25 mouse cellular contexts compared by ENCODE assay signal in the genomic region with DNA sequence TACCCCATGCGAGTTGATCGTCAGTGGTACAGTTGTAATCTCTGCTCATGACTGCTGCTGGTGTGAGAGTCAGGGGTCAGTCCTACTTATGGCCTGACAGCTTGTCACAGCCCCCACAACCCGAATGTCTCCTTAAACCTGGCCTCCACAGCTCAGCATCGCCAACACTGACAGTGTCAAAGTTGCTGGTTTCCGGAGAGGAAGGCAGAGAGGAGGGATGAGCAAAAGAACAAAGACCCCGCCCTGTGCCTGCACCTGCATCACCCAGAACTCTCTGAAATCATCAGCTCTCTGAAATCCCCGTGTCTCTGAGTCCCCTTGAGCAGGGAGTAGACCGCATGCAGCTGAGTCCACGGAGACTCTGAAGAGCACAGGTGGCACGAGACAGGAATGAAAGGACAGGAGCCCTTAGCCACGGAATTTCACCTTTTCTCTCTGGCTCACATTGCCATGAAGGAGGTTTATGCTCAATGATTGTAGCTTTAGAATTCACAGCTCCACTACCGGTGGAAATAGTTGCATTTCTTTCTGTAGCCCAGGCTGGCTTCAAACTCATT. TPM values are rescaled to one million over a fixed set of nuclear protein-coding genes. Genes with fewer than 3 reads are reported as not detected.
DNase-seq lines count a peak whose midpoint lies in the region; ATAC-seq lines count a peak whose summit lies in the region.
"Had no signal": no experiment of that assay in that cellular context is flagged by ENCODE, and none has a peak within 500 bp of the region (broad histone marks: within the 10 kb centered on the region; RNA-seq: fewer than 3 reads in every experiment).

A gene (minus strand): TSS at position 200 of the 557 bp plus-strand sequence.

- no peaks in the 10 kb centered on the region for H3K36me3 ChIP-seq in forebrain, embryonic 13.5 days (ENCODE audit: poor library complexity, severe bottlenecking)
- no peaks in the 10 kb centered on the region for H3K36me3 ChIP-seq in forebrain, embryonic 14.5 days (ENCODE audit: control insufficient read depth, insufficient read depth, low read length)
- H3K36me3 ChIP-seq: hindbrain, embryonic 13.5 days; liver, embryonic 13.5 days; midbrain, embryonic 15.5 days had no signal

- 60% methylated on average over 12 of the region's 12 CpGs for WGBS in forebrain, embryonic 13.5 days
- WGBS in forebrain, embryonic 14.5 days, result 63% methylated on average over 12 of the region's 12 CpGs

- no peak within 1 kb of the TSS for H3K27ac ChIP-seq in forebrain, embryonic 13.5 days
- no peak within 1 kb of the TSS for H3K27ac ChIP-seq in forebrain, embryonic 14.5 days (ENCODE audit: low read depth, low read length)
- H3K27ac ChIP-seq: gastrocnemius, adult 2 months; hindbrain, embryonic 13.5 days; left cerebral cortex, adult 2 months; liver, embryonic 13.5 days; midbrain, embryonic 15.5 days had no signal

- ATAC-seq in forebrain, embryonic 13.5 days, result no peak
- ATAC-seq in forebrain, embryonic 14.5 days, result no peak
- ATAC-seq: forebrain, postnatal 0 days; midbrain, embryonic 15.5 days; Patski had no signal

- no peak within 1 kb of the TSS for H3K9ac ChIP-seq in forebrain, embryonic 13.5 days
- H3K9ac ChIP-seq in forebrain, embryonic 14.5 days (ENCODE audit: low read length), result no peak within 1 kb of the TSS
- H3K9ac ChIP-seq: forebrain, postnatal 0 days; hindbrain, embryonic 13.5 days; liver, embryonic 13.5 days; midbrain, embryonic 15.5 days had no signal

- no peak within 1 kb of the TSS for H3K4me3 ChIP-seq in forebrain, embryonic 13.5 days
- H3K4me3 ChIP-seq in forebrain, embryonic 14.5 days (ENCODE audit: low read depth, low read length), result no peak within 1 kb of the TSS
- H3K4me3 ChIP-seq: erythroblast, embryonic 14.5 days; gastrocnemius, adult 2 months; hindbrain, embryonic 13.5 days; left cerebral cortex, adult 2 months; liver, embryonic 13.5 days; midbrain, embryonic 15.5 days had no signal

- no peaks in the 10 kb centered on the region for H3K27me3 ChIP-seq in forebrain, embryonic 13.5 days
- no peaks in the 10 kb centered on the region for H3K27me3 ChIP-seq in forebrain, embryonic 14.5 days (replicated peaks; ENCODE audit: control insufficient read depth, insufficient read depth, low read length)
- H3K27me3 ChIP-seq: midbrain, embryonic 15.5 days; Patski had no signal

- H3K9me3 ChIP-seq in forebrain, embryonic 13.5 days (replicated peaks), result no peaks in the 10 kb centered on the region
- no peaks in the 10 kb centered on the region for H3K9me3 ChIP-seq in forebrain, embryonic 14.5 days (replicated peaks; ENCODE audit: control insufficient read depth, low read length)
- H3K9me3 ChIP-seq: hindbrain, embryonic 13.5 days; liver, embryonic 13.5 days; midbrain, embryonic 15.5 days had no signal

- no peak within 1 kb of the TSS for H3K4me2 ChIP-seq in forebrain, embryonic 13.5 days
- no peak within 1 kb of the TSS for H3K4me2 ChIP-seq in forebrain, embryonic 14.5 days (ENCODE audit: low read length)
- H3K4me2 ChIP-seq: hindbrain, embryonic 13.5 days; liver, embryonic 13.5 days; midbrain, embryonic 15.5 days had no signal

- H3K4me1 ChIP-seq in forebrain, embryonic 13.5 days, result no peaks in the 10 kb centered on the region
- H3K4me1 ChIP-seq in forebrain, embryonic 14.5 days (ENCODE audit: control insufficient read depth, insufficient read depth, low read length), result no peaks in the 10 kb centered on the region
- H3K4me1 ChIP-seq: hindbrain, embryonic 13.5 days; midbrain, embryonic 15.5 days had no signal

- DNase-seq in spleen, adult 18-20 months, result peak; percentile 24 to 45
- DNase-seq in spleen, postnatal 14 days (ENCODE audit: low spot score in 2 of 2), result no peak
- DNase-seq in CD8-positive naive resting alpha-beta T cell, adult 2 months (ENCODE audit: low read depth in 2 of 2, low spot score in 2 of 2), result peak; percentile 61 to 62
- DNase-seq in naive thymus-derived CD4-positive, alpha-beta T cell, adult 2 months (ENCODE audit: low read depth), result peak; percentile 85
- peak; percentile 83 for DNase-seq in thymus, postnatal 25 days
- no peak for DNase-seq in cerebellum, adult 18-20 months
- no peak for DNase-seq in forebrain, embryonic 14.5 days (ENCODE audit: low spot score)
- DNase-seq: cerebellum, adult 11 months; cerebellum, postnatal 36 days; forebrain, postnatal 0 days; gastrocnemius, adult 2 months; heart, adult 18-20 months; heart, postnatal 14 days; kidney, adult 18-20 months; kidney, postnatal 14 days; liver, embryonic 13.5 days had no signal

RNA-seq across cellular contexts. Expression of the gene that starts here (rescaled TPM):
- not detected in 2 replicates for polyA plus RNA-seq in forebrain, embryonic 13.5 days (2015; fragmentation: Nextera tagmentation; extraction: Ambion mirVana)
- polyA plus RNA-seq in forebrain, embryonic 14.5 days (2014; fragmentation: Nextera tagmentation; extraction: Ambion mirVana), result not detected in 2 replicates
- polyA plus RNA-seq: brain, embryonic 14.5 days; embryonic facial prominence, embryonic 11.5 days; erythroblast, embryonic 14.5 days; forebrain, postnatal 0 days; hindbrain, embryonic 13.5 days; limb, embryonic 11.5 days; liver, embryonic 13.5 days; midbrain, embryonic 15.5 days; Patski had no signal

Comparison
In these comparisons a context has a peak if more than half of its experiments do, and no peak if none do; other contexts are left out.
1. DNase-seq: peak in spleen, adult 18-20 months (2 of 2), CD8-positive naive resting alpha-beta T cell, adult 2 months (2 of 2), naive thymus-derived CD4-positive, alpha-beta T cell, adult 2 months (single experiment) and thymus, postnatal 25 days (single experiment); none in spleen, postnatal 14 days (0 of 2), cerebellum, adult 18-20 months (0 of 2) and forebrain, embryonic 14.5 days (single experiment).